Mouse (Mus musculus): Measurements from ENCODE around the gene Frrs1. TPM values are rescaled to one million over a fixed set of nuclear protein-coding genes. Genes with fewer than 3 reads are reported as not detected.

Frrs1 gene
- polyA plus RNA-seq, 1 experiment from 2014 or later, result 47.0 TPM

DNA sequence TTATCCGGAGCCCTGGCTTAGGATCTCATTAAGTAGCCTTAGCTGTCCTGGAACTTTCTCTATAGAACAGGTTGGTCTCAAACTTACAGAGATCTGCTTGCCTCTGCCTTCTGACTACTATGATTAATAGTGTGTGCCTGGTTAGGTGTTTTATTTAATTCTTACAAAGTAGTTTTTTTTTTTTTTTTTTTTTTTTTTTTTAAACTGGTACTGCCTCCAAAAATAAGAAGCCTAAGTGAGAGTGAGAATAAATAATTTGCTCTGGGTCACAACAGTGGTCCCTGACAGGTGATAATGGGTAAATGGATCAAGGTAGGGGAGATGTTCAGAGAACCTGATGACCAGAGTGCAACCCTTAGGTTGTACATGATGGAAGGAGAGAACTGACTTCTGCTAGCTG is 3.4 kb downstream of the Frrs1 start:
- peak overlapping the region; percentile 94 for H3K27ac ChIP-seq
- WGBS (ENCODE audit: missing documents), result 63% methylated on average over 1 of the region's 1 CpGs

GRCm38 (mm10) chr3:116864421-116864820 is 5.2 kb downstream of the Frrs1 start:
- no peak overlapping the region for H3K4me3 ChIP-seq (ENCODE audit: inconsistent target)
- 91% methylated on average over 5 of the region's 5 CpGs for WGBS (ENCODE audit: missing documents)

More for the DNA sequence above, 3.4 kb downstream of the Frrs1 start:
- H3K36me3 ChIP-seq (ENCODE audit: inconsistent target), result peaks cover 4% of the 10 kb centered on the region
- H3K79me2 ChIP-seq (ENCODE audit: inconsistent target), result peaks cover 66% of the 10 kb centered on the region
- H3K4me3 ChIP-seq (ENCODE audit: inconsistent target), result peak overlapping the region; percentile 70

DNA sequence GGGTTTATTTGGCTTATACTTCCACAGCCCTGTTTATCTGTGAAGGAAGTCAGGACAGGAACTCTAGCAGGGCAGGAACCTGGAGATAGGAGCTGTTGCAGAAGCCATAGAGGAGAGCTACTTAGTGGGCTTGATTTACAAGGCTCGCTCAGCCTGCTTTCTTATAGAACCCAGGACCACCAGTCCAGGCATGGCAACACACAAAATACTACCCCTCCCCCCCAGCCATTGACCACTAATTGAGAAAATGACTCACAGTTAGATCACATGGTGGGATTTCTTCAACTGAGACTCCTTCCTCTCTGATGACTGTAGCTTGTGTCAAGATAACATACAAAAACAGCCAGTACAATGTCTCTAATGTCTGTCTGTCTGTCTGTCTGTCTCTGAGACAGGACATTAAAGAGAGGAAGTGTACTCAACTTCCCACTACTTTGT is 6.0 kb downstream of the Frrs1 start:
- peaks cover 14% of the 10 kb centered on the region for H3K36me3 ChIP-seq (ENCODE audit: inconsistent target)
- peaks cover 86% of the 10 kb centered on the region for H3K79me2 ChIP-seq (ENCODE audit: inconsistent target)
- H3K27ac ChIP-seq, result peak overlapping the region; percentile 60
- H3K4me3 ChIP-seq (ENCODE audit: inconsistent target), result no peak overlapping the region
- 10% methylated on average over 1 of the region's 1 CpGs for WGBS (ENCODE audit: missing documents)

More at GRCm38 (mm10) chr3:116864421-116864820, 5.2 kb downstream of the Frrs1 start:
- H3K27ac ChIP-seq, result peak overlapping the region; percentile 19; the same call in 1 of the 2 replicates
- H3K36me3 ChIP-seq (ENCODE audit: inconsistent target), result peaks cover 14% of the 10 kb centered on the region
- peaks cover 79% of the 10 kb centered on the region for H3K79me2 ChIP-seq (ENCODE audit: inconsistent target)

GRCm38 (mm10) chr3:116870372-116870771 is 11.1 kb downstream of the Frrs1 start:
- WGBS (ENCODE audit: missing documents), result 85% methylated on average over 3 of the region's 3 CpGs
- H3K36me3 ChIP-seq (ENCODE audit: inconsistent target), result peaks cover 27% of the 10 kb centered on the region

DNA sequence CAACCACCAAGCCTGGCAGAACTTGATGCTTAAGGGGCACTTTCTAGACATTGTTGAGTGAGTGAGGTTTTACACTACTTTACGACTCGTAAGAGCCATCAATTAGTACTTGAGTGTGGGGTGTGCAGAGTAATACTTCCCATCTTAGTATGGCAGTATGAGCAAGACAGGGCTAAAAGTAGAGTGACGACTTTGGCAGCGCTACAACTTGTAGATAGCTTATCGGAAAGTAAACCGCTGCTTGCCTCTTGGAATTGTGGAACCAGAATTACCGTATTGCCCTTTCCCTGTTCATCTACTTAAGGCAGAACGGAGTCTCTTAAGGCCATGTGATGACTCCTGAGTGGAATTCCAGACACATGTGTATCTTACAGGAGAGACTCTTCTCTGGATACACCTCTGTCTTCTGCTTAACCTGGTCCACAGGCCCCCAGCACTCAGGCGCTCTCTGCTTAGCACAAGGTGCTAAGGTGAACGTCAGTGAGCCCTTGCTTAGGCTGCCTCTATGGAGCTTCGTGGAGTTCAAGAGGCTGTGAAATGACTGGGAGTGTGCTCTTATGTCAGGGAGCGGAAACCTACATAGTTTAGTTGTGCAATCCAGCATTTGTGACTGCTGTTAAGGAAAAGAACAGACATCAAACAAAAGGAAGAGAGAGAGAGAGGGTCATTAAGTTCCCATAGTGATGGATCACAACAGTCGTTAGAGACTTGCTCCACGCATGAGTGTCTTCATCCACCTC is 23.1 kb downstream of the Frrs1 start:
- Histone ChIP-seq H3K79me2 (ENCODE audit: inconsistent target) (peaks cover 14% of the 10 kb centered on the region; the same call in 1 of the 2 replicates), H3K36me3 (ENCODE audit: inconsistent target) (peaks cover 79% of the 10 kb centered on the region), H3K4me3 (ENCODE audit: inconsistent target) (no peak overlapping the region), H3K27ac (no peak overlapping the region)
- WGBS (ENCODE audit: missing documents), result 96% methylated on average over 14 of the region's 14 CpGs

More at GRCm38 (mm10) chr3:116870372-116870771, 11.1 kb downstream of the Frrs1 start:
- Histone ChIP-seq H3K79me2 (ENCODE audit: inconsistent target) (peaks cover 94% of the 10 kb centered on the region), H3K4me3 (ENCODE audit: inconsistent target) (no peak overlapping the region), H3K27ac (no peak overlapping the region)

DNA sequence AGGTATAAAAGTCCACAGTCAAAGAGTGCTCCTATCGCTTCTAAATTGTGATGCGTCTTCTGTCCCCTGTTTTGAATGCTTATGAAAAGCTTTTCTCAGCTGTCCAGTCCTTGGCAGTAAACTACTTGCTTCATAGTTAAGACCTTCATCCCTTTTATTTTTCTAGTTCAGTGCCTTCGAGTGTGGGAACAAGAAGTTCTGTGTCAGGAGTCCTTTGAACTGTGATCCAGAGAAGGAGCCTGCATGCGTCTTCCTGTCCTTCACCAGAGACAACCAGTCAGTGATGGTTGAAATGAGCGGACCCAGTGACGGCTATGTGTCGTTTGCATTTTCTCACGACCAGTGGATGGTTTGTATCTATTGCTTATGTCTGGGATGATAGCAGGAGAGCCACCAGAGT is 25.7 kb downstream of the Frrs1 start:
- H3K4me3 ChIP-seq (ENCODE audit: inconsistent target), result no peak overlapping the region
- H3K27ac ChIP-seq, result no peak overlapping the region
- no peaks in the 10 kb centered on the region for H3K79me2 ChIP-seq (ENCODE audit: inconsistent target)
- peaks cover 82% of the 10 kb centered on the region for H3K36me3 ChIP-seq (ENCODE audit: inconsistent target)
- WGBS (ENCODE audit: missing documents), result 96% methylated on average over 8 of the region's 8 CpGs

GRCm38 (mm10) chr3:116889358-116889757 is 30.1 kb downstream of the Frrs1 start:
- WGBS (ENCODE audit: missing documents), result 92% methylated on average over 7 of the region's 7 CpGs

GRCm38 (mm10) chr3:116890576-116890975 is 31.3 kb downstream of the Frrs1 start:
- Histone ChIP-seq H3K27ac (no peak overlapping the region), H3K4me3 (ENCODE audit: inconsistent target) (no peak overlapping the region), H3K36me3 (ENCODE audit: inconsistent target) (peaks cover 78% of the 10 kb centered on the region), H3K79me2 (ENCODE audit: inconsistent target) (no peaks in the 10 kb centered on the region; the same call in 1 of the 2 replicates)
- WGBS (ENCODE audit: missing documents), result 89% methylated on average over 4 of the region's 4 CpGs

More at GRCm38 (mm10) chr3:116889358-116889757, 30.1 kb downstream of the Frrs1 start:
- no peak overlapping the region for H3K4me3 ChIP-seq (ENCODE audit: inconsistent target)
- no peaks in the 10 kb centered on the region for H3K79me2 ChIP-seq (ENCODE audit: inconsistent target)
- no peak overlapping the region for H3K27ac ChIP-seq
- peaks cover 81% of the 10 kb centered on the region for H3K36me3 ChIP-seq (ENCODE audit: inconsistent target)

DNA sequence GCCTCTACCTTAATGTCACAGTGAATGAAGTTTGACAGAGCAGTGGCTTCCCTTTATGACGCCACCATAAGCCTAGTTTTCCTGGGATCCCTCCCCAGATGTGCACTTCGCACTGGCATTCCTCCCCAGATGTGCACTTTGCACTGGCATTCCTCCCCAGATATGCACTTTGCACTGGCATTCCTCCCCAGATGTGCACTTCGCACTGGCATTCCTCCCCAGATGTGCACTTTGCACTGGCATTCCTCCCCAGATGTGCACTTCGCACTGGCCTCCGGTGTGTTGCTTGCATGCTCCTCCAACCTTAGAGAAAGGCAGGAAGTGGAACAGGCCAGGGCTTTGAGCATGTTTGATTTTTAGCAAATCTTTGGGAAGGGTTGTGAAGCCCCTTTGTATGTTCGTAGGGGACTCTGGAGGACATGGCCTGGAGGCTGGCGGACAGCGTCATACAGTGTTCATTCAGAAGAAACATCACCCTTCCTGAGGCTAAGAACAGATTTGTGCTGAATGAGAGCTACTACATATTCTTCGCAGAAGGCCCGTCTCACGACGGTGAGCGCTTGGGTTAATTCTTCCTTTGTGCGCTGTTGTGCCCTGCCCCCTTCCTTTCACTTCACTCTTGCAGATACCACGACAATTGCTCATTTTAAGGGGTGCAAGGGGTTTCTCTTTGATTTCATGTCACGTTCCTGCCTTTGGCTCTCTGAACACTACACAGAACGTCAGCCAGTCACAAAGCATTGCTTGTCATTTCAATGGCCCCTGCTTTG is 32.4 kb downstream of the Frrs1 start:
- Histone ChIP-seq H3K27ac (no peak overlapping the region), H3K4me3 (ENCODE audit: inconsistent target) (no peak overlapping the region), H3K79me2 (ENCODE audit: inconsistent target) (no peaks in the 10 kb centered on the region; the same call in 1 of the 2 replicates), H3K36me3 (ENCODE audit: inconsistent target) (peaks cover 78% of the 10 kb centered on the region)
- WGBS (ENCODE audit: missing documents), result 95% methylated on average over 17 of the region's 17 CpGs

DNA sequence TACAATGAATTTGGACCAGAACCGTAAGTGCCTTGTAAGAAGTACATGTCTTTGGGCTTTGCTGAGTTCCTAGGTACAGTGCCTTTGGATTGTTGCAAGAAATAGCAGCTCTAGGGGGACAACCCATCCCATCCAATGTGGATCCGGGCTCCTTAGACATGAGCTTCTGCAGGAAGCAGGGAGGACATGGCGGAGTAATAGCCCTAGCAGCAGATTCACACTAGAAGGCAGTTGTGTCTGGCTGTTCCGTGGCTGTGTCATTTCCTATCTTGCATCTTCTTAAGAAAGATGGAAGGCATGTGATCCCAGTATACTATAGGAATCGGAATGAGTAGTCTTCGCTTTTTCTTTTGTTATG is 32.9 kb downstream of the Frrs1 start:
- 95% methylated on average over 6 of the region's 6 CpGs for WGBS (ENCODE audit: missing documents)
- no peak overlapping the region for H3K27ac ChIP-seq
- no peak overlapping the region for H3K4me3 ChIP-seq (ENCODE audit: inconsistent target)
- no peaks in the 10 kb centered on the region; the same call in 1 of the 2 replicates for H3K79me2 ChIP-seq (ENCODE audit: inconsistent target)
- peaks cover 81% of the 10 kb centered on the region for H3K36me3 ChIP-seq (ENCODE audit: inconsistent target)

- Histone ChIP-seq H3K79me2 (ENCODE audit: inconsistent target) (no peaks in the 10 kb centered on the region; the same call in 1 of the 2 replicates), H3K27ac (no peak overlapping the region), H3K36me3 (ENCODE audit: inconsistent target) (peaks cover 81% of the 10 kb centered on the region), H3K4me3 (ENCODE audit: inconsistent target) (no peak overlapping the region)
- WGBS (ENCODE audit: missing documents), result 48% methylated on average over 9 of the region's 9 CpGs
Observed at GRCm38 (mm10) chr3:116892872-116893271, 33.6 kb downstream of the Frrs1 start.

- Histone ChIP-seq H3K79me2 (ENCODE audit: inconsistent target) (no peaks in the 10 kb centered on the region), H3K36me3 (ENCODE audit: inconsistent target) (peaks cover 71% of the 10 kb centered on the region), H3K4me3 (ENCODE audit: inconsistent target) (no peak overlapping the region), H3K27ac (no peak overlapping the region)
- WGBS (ENCODE audit: missing documents), result 57% methylated on average over 6 of the region's 6 CpGs
Observed at GRCm38 (mm10) chr3:116904158-116904557, 44.9 kb downstream of the Frrs1 start.

DNA sequence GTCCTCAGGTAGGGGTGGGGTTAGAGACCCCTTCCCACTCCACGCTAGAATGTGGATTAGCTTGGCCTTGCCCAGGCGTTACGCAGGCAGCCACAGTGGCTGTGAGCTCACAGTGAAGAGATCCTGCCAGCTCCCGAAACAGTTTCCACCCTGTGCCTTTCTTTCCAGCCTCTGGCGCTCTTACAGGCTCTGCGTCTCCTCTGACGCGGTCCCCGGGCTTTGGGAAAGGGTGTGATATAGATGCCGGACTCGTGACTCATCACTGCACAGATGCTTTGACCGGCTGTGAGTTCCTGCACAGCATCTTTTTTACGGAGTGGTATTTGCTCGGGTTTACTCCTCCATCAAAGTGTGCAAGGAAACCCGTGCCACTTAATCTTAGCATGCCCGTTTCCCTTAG is 46.6 kb downstream of the Frrs1 start:
- peaks cover 56% of the 10 kb centered on the region for H3K36me3 ChIP-seq (ENCODE audit: inconsistent target)
- WGBS (ENCODE audit: missing documents), result 96% methylated on average over 16 of the region's 16 CpGs

DNA sequence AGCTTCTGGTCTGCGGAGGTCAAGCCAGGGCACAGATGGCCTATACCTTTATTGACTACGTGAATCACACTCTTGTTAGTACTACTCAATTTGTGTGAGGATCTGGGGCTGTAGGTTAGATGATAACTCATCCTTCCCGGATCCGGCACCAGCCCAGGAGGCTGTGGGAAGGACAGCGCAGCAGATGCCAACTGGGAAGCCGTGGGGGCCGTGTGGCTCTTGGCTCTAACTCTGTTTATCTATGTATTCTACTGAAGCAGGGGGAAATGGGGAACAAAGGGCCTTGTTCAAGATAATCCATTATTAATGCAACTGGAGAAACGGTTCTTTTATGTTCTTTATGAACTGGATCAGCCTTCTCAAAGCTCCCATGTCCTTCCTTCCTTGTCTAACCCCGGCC is 47.3 kb downstream of the Frrs1 start:
- H3K27ac ChIP-seq, result no peak overlapping the region
- no peak overlapping the region for H3K4me3 ChIP-seq (ENCODE audit: inconsistent target)
- H3K36me3 ChIP-seq (ENCODE audit: inconsistent target), result peaks cover 49% of the 10 kb centered on the region; the same call in 1 of the 2 replicates
- H3K79me2 ChIP-seq (ENCODE audit: inconsistent target), result no peaks in the 10 kb centered on the region
- WGBS (ENCODE audit: missing documents), result 96% methylated on average over 9 of the region's 9 CpGs

More for the DNA sequence above, 46.6 kb downstream of the Frrs1 start:
- Histone ChIP-seq H3K79me2 (ENCODE audit: inconsistent target) (no peaks in the 10 kb centered on the region), H3K4me3 (ENCODE audit: inconsistent target) (no peak overlapping the region), H3K27ac (no peak overlapping the region)

DNA sequence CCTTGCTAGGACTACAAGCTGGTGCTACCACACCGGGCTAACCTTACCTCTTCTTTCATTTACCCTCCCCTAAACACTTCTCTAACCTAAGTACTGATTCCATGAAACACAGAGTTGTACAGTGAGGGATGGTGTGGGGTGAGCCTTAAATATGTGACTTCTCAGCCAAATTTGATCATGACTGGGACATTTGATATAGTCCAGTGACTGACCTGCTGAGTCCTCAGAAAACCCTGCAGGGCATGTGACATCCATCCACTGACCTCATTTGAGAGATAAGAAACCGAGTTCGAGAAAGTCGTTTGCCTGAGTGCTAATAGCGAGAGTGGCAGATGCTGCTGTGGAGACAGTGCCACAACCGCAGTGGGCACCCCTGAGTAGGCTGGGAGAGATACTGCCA is 55.1 kb downstream of the Frrs1 start:
- H3K79me2 ChIP-seq (ENCODE audit: inconsistent target), result no peaks in the 10 kb centered on the region
- H3K27ac ChIP-seq, result no peak overlapping the region
- H3K4me3 ChIP-seq (ENCODE audit: inconsistent target), result no peak overlapping the region
- 90% methylated on average over 6 of the region's 6 CpGs for WGBS (ENCODE audit: missing documents)
- H3K36me3 ChIP-seq (ENCODE audit: inconsistent target), result no peaks in the 10 kb centered on the region

All from macrophage (primary cell).